Mouse (Mus musculus) megakaryocyte, embryonic 14.5 days (primary cell): Measurements from ENCODE around the gene Ppp1r36.

Experiments used
- FLI1 ChIP-seq: IDR thresholded peaks from 2 replicates; pipeline ENCODE4 v1.6.1; 2012; ENCODE audit warnings: low read length, inconsistent platforms, mixed read lengths
- GATA1 ChIP-seq: IDR thresholded peaks from 3 replicates; pipeline ENCODE4 v1.6.1; 2012; ENCODE audit warnings: mixed read lengths, low read length, inconsistent platforms, borderline replicate concordance

DNA sequence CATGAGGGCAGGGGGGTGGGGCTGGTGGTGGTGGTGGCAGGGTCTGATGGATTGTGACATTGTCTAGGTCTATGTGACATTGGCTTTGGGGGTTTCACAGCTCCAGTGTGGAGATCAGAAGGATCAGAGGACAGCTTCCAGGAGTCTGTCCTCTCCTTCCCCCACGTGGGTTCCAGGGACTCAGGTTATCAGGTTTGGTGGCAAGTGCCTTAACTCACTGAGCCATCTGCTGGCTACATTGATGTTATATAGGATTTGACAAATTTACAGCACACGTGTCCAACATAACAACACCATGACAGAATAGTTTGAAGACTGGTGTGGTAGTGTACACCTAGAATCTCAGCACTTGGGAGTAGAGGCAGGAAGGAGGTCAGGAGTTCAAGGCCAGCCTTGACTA is 57.5 kb downstream of the Ppp1r36 start:
- TF ChIP-seq FLI1 (no peak), GATA1 (no peak)
